Mouse (Mus musculus) heart, adult 2 months (tissue): ENCODE measurements at regions not wholly inside any gene's neighbourhood (a gene's known extent, or its start where the extent isn't known, plus 50 kb on each side); places are given as distances from the start of the nearest gene placed in this dataset.

Source experiments
- DNase-seq, 2 experiments: peaks; one replicate each; pipeline ENCODE4 v3.0.0; 2021
- H3K27ac ChIP-seq: fragments of 200-600 bp; 2 replicates; pipeline ENCODE4 v1.8.1; 2022
- H3K27me3 ChIP-seq: fragments of 200-500 bp; 2 replicates; pipeline ENCODE4 v1.6.1; 2012; ENCODE audit warnings: mild to moderate bottlenecking, low read length, inconsistent platforms, mixed read lengths; ENCODE audit not compliant: control insufficient read depth, insufficient read depth
- H3K36me3 ChIP-seq: fragments of 200-500 bp; 2 replicates; pipeline ENCODE4 v1.6.1; 2012; ENCODE audit warnings: low read length, inconsistent platforms; ENCODE audit not compliant: control insufficient read depth, insufficient read depth
- H3K4me1 ChIP-seq: fragments of 200-500 bp; 2 replicates; pipeline ENCODE4 v1.6.1; 2011; ENCODE audit warnings: low read length; ENCODE audit not compliant: control insufficient read depth, insufficient read depth
- H3K4me3 ChIP-seq: fragments of 200-600 bp; 2 replicates; pipeline ENCODE4 v1.8.1; 2022
- H3K79me2 ChIP-seq: fragments of 200-500 bp; replicated peaks from 2 replicates; pipeline ENCODE4 v1.6.1; 2012; ENCODE audit warnings: mild to moderate bottlenecking, inconsistent platforms, low read length, moderate library complexity, mixed read lengths; ENCODE audit not compliant: control insufficient read depth, insufficient read depth
- H3K9ac ChIP-seq: fragments of 200-500 bp; 2 replicates; pipeline ENCODE4 v1.6.1; 2012; ENCODE audit warnings: low read depth, mild to moderate bottlenecking, control low read depth, inconsistent platforms, low read length, mixed read lengths
- CTCF ChIP-seq: fragments of 200-600 bp; IDR thresholded peaks from 2 replicates; pipeline ENCODE4 v1.8.1; 2022; ENCODE audit warnings: antibody characterized with exemption, mild to moderate bottlenecking, moderate library complexity
- EP300 ChIP-seq: fragments of 200-500 bp; IDR thresholded peaks from 2 replicates; pipeline ENCODE4 v1.6.1; 2011; ENCODE audit warnings: low read depth, low read length, control low read depth; ENCODE audit not compliant: insufficient read depth
- POLR2A ChIP-seq: fragments of 200-500 bp; IDR thresholded peaks from 2 replicates; pipeline ENCODE4 v1.6.1; 2011; ENCODE audit warnings: mild to moderate bottlenecking, low read depth, low read length, control low read depth; ENCODE audit not compliant: insufficient read depth
- WGBS: fragments of 180-500 bp; shearing (Covaris S2); methylation state at CpG from one replicate; pipeline ENCODE4 v1.1.7; 2018; 5-methylcytosine and 5-hydroxymethylcytosine counted together
- intact Hi-C: fragments of 180-260 bp; cut with DNase I; formaldehyde crosslinking; loops from one replicate; pipeline ENCODE4 v1.15.1; 2025

DNA sequence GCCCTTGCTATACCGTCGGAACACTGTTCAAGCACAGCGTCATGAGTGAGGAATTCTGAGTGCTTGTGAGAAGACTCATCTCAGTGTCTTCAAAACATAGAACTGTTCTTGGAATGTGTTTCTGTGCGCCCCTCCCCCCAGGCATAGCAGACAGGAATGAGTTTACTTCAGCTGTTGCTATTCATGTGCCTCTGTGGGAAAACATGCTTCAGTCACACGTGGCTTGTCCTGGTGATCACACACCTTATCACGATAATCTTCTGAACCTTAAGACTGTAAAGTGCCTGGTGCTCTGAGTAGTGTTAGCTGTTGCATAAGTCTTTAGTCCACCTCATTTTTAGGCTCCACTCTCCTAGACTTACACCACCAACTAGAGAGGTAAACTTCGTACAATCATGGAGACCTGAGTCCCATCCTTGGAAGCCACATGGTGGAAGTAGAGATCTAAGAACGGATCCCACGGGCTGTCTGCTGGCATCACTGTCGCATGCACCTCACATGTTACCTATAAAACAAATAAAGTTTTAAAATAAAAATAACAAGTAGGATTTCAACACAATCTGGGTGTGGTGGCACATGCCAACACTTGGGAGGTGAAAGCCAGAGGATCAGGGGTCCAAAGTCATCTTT is 1143.8 kb downstream of the 4930447A16Rik start:
- no peak for DNase-seq
- no peak for TF ChIP-seq EP300
- TF ChIP-seq CTCF = no peak
- TF ChIP-seq POLR2A = no peak
- intact Hi-C loops = no loop called here

GRCm38 (mm10) chr15:38570144-38570543 is 1144.8 kb downstream of the 4930447A16Rik start:
- no peak overlapping the region for H3K4me3 ChIP-seq
- WGBS = 84% methylated on average over 8 of the region's 8 CpGs
- no peak for DNase-seq
- no peak overlapping the region for H3K27ac ChIP-seq
- peaks cover 6% of the 10 kb centered on the region for H3K4me1 ChIP-seq
- H3K36me3 ChIP-seq = no peaks in the 10 kb centered on the region
- H3K79me2 ChIP-seq = no peaks in the 10 kb centered on the region
- H3K27me3 ChIP-seq = no peaks in the 10 kb centered on the region
- TF ChIP-seq POLR2A = no peak
- TF ChIP-seq EP300 = no peak
- TF ChIP-seq CTCF = no peak
- intact Hi-C loops = no loop called here
- no peak overlapping the region for H3K9ac ChIP-seq

More for the DNA sequence above, 1143.8 kb downstream of the 4930447A16Rik start:
- WGBS = 87% methylated on average over 10 of the region's 10 CpGs
- Histone ChIP-seq H3K9ac (no peak overlapping the region), H3K4me3 (no peak overlapping the region), H3K27ac (no peak overlapping the region), H3K27me3 (no peaks in the 10 kb centered on the region), H3K4me1 (peaks cover 6% of the 10 kb centered on the region), H3K79me2 (no peaks in the 10 kb centered on the region), H3K36me3 (no peaks in the 10 kb centered on the region)

DNA sequence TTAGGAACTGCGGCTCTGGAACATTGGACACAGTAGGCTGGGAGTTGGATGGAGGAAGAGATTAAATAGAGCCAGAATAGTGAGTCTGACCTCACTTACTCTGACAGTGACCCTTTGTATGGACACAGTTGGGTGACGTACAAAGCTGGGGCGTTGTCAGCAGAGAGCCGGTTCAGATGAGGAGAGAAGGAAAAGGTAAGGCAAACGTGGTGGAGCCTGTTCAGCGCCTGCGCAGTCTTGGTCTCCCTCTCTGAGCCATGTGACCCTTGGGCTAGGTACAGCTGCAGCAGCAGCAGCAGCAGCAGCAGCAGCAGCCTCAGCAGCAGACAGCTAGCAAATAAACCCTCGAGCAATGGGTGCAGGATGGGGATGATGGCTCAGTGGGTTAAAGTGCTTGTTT is 1145.4 kb downstream of the 4930447A16Rik start:
- Histone ChIP-seq H3K79me2 (no peaks in the 10 kb centered on the region), H3K9ac (no peak overlapping the region), H3K4me1 (peaks cover 6% of the 10 kb centered on the region), H3K27me3 (no peaks in the 10 kb centered on the region), H3K36me3 (no peaks in the 10 kb centered on the region), H3K4me3 (no peak overlapping the region), H3K27ac (no peak overlapping the region)
- no peak for TF ChIP-seq POLR2A
- no peak for TF ChIP-seq CTCF
- no peak for TF ChIP-seq EP300
- WGBS = 25% methylated on average over 8 of the region's 8 CpGs
- no peak for DNase-seq
- intact Hi-C loops = no loop called here

DNA sequence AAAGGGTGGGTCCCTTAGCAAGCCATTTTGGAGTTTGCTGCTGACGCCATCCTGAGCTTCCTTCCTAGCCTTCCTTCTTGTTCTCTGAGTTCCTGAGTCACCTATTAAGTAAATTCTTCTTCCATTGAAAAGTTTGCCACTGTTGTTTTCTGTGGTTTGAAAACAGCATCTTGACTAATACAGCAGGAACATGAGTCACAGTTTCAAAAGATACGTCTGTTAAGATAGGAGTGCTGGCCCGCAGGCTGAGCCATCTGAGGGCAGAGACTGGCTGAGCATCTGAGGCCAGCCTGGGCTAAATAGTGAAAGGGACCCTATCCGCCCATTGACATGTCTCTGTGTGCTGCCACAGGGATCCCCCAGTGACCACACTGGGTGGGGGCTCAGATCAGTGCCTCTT is 1147.3 kb downstream of the 4930447A16Rik start:
- Histone ChIP-seq H3K27me3 (no peaks in the 10 kb centered on the region), H3K4me3 (no peak overlapping the region), H3K79me2 (no peaks in the 10 kb centered on the region), H3K9ac (no peak overlapping the region), H3K36me3 (no peaks in the 10 kb centered on the region), H3K27ac (no peak overlapping the region), H3K4me1 (peaks cover 3% of the 10 kb centered on the region)
- intact Hi-C loops = no loop called here
- WGBS = 62% methylated on average over 4 of the region's 4 CpGs
- no peak for DNase-seq
- TF ChIP-seq EP300 = no peak
- no peak for TF ChIP-seq POLR2A
- TF ChIP-seq CTCF = no peak

GRCm38 (mm10) chr15:38574447-38574846 is 1149.1 kb downstream of the 4930447A16Rik start:
- no peak for DNase-seq
- peaks cover 2% of the 10 kb centered on the region for H3K4me1 ChIP-seq
- intact Hi-C loops = no loop called here
- H3K27me3 ChIP-seq = no peaks in the 10 kb centered on the region
- TF ChIP-seq EP300 = no peak
- no peak for TF ChIP-seq CTCF
- TF ChIP-seq POLR2A = no peak
- WGBS = 73% methylated on average over 8 of the region's 8 CpGs
- H3K4me3 ChIP-seq = no peak overlapping the region
- H3K36me3 ChIP-seq = no peaks in the 10 kb centered on the region
- no peaks in the 10 kb centered on the region for H3K79me2 ChIP-seq
- no peak overlapping the region for H3K27ac ChIP-seq
- no peak overlapping the region for H3K9ac ChIP-seq

GRCm38 (mm10) chr15:38575254-38575653 is 1149.9 kb downstream of the 4930447A16Rik start:
- Histone ChIP-seq H3K4me3 (no peak overlapping the region), H3K27me3 (no peaks in the 10 kb centered on the region), H3K79me2 (no peaks in the 10 kb centered on the region), H3K27ac (no peak overlapping the region), H3K9ac (no peak overlapping the region), H3K36me3 (no peaks in the 10 kb centered on the region), H3K4me1 (peaks cover 2% of the 10 kb centered on the region)
- TF ChIP-seq POLR2A = no peak
- TF ChIP-seq CTCF = no peak
- no peak for TF ChIP-seq EP300
- intact Hi-C loops = no loop called here
- WGBS = 81% methylated on average over 4 of the region's 4 CpGs
- no peak for DNase-seq
